Mouse (Mus musculus) forebrain, embryonic 15.5 days (tissue): ENCODE results near the gene Rad9a. TPM values are rescaled to one million over a fixed set of nuclear protein-coding genes. Genes with fewer than 3 reads are reported as not detected.

Source experiments
- ATAC-seq: fragments of 200-750 bp; cut with Nextera tagmentation; replicated peaks from 2 replicates; pipeline ENCODE4 v1.8.0; 2017; ENCODE audit warnings: mild to moderate bottlenecking, moderate TSS enrichment, moderate library complexity
- H3K27ac ChIP-seq: fragments of 300-500 bp; sonication (generic); replicated peaks from 2 replicates; pipeline ENCODE4 v1.5.1; 2015; ENCODE audit warnings: mild to moderate bottlenecking, inconsistent platforms
- H3K27me3 ChIP-seq: fragments of 300-500 bp; sonication (generic); 2 replicates; pipeline ENCODE4 v1.6.1; 2015; ENCODE audit warnings: inconsistent platforms
- H3K36me3 ChIP-seq: fragments of 300-500 bp; sonication (generic); 2 replicates; pipeline ENCODE4 v1.6.1; 2015; ENCODE audit warnings: mild to moderate bottlenecking, inconsistent platforms
- H3K4me1 ChIP-seq: fragments of 300-500 bp; sonication (generic); 2 replicates; pipeline ENCODE4 v1.6.1; 2015; ENCODE audit warnings: inconsistent platforms
- H3K4me2 ChIP-seq: fragments of 300-500 bp; sonication (generic); replicated peaks from 2 replicates; pipeline ENCODE4 v1.6.1; 2015; ENCODE audit warnings: mild to moderate bottlenecking, inconsistent platforms
- H3K4me3 ChIP-seq: fragments of 300-500 bp; sonication (generic); 2 replicates; pipeline ENCODE4 v1.5.1; 2015; ENCODE audit warnings: mild to moderate bottlenecking, inconsistent platforms
- H3K9ac ChIP-seq: fragments of 300-500 bp; sonication (generic); replicated peaks from 2 replicates; pipeline ENCODE4 v1.6.1; 2015; ENCODE audit warnings: mild to moderate bottlenecking, inconsistent platforms
- H3K9me3 ChIP-seq: fragments of 300-500 bp; sonication (generic); 2 replicates; pipeline ENCODE4 v1.6.1; 2016; ENCODE audit warnings: inconsistent platforms
- WGBS: fragments of 180-500 bp; shearing (Covaris S2); methylation state at CpG from one replicate; pipeline ENCODE4 v1.1.7; 2015; ENCODE audit warnings: mixed read lengths; 5-methylcytosine and 5-hydroxymethylcytosine counted together
- polyA plus RNA-seq: library from polyadenylated mRNA; unstranded; fragments of >200 nt; fragmentation: Nextera tagmentation; extraction: Ambion mirVana; gene quantifications from 2 replicates; pipeline ENCODE4 v1.2.1, GENCODE M21; 2015

The Rad9a gene
- polyA plus RNA-seq, 1 experiment from 2014 or later: 22.6 TPM

- ATAC-seq: no peak
- H3K27me3 ChIP-seq: no peaks in the 10 kb centered on the region
- H3K4me3 ChIP-seq: no peak overlapping the region
- 81% methylated on average over 9 of the region's 9 CpGs for WGBS
- no peaks in the 10 kb centered on the region for H3K9me3 ChIP-seq
- no peak overlapping the region for H3K4me2 ChIP-seq
- H3K36me3 ChIP-seq: no peaks in the 10 kb centered on the region
- no peak overlapping the region for H3K9ac ChIP-seq
- H3K27ac ChIP-seq: no peak overlapping the region
- H3K4me1 ChIP-seq: peaks cover 26% of the 10 kb centered on the region
Observed at GRCm38 (mm10) chr19:4166678-4167476, 34.6 kb downstream of the Rad9a start.

GRCm38 (mm10) chr19:4164721-4165120 is 36.7 kb downstream of the Rad9a start:
- no peak for ATAC-seq
- peaks cover 15% of the 10 kb centered on the region; the same call in 1 of the 2 replicates for H3K36me3 ChIP-seq
- no peak overlapping the region for H3K9ac ChIP-seq
- H3K4me2 ChIP-seq: no peak overlapping the region
- H3K27ac ChIP-seq: no peak overlapping the region
- no peaks in the 10 kb centered on the region for H3K27me3 ChIP-seq
- no peaks in the 10 kb centered on the region for H3K9me3 ChIP-seq
- WGBS: 75% methylated on average over 2 of the region's 2 CpGs
- no peak overlapping the region for H3K4me3 ChIP-seq
- peaks cover 20% of the 10 kb centered on the region for H3K4me1 ChIP-seq

- 81% methylated on average over 3 of the region's 3 CpGs for WGBS
- Histone ChIP-seq H3K4me2 (no peak overlapping the region), H3K36me3 (peaks cover 20% of the 10 kb centered on the region), H3K4me3 (no peak overlapping the region), H3K27me3 (no peaks in the 10 kb centered on the region), H3K9ac (no peak overlapping the region), H3K27ac (no peak overlapping the region), H3K9me3 (no peaks in the 10 kb centered on the region), H3K4me1 (peaks cover 19% of the 10 kb centered on the region)
- ATAC-seq: no peak
Observed at GRCm38 (mm10) chr19:4164100-4164499, 37.4 kb downstream of the Rad9a start.

- Histone ChIP-seq H3K9ac (peak overlapping the region; percentile 44), H3K27ac (peak overlapping the region; percentile 81), H3K4me2 (peak overlapping the region; percentile 52), H3K4me1 (peaks cover 15% of the 10 kb centered on the region), H3K4me3 (peak overlapping the region; percentile 75), H3K9me3 (no peaks in the 10 kb centered on the region), H3K27me3 (no peaks in the 10 kb centered on the region), H3K36me3 (peaks cover 26% of the 10 kb centered on the region)
- peak; percentile 42; the same call in 1 of the 2 replicates for ATAC-seq
- WGBS: 29% methylated on average over 4 of the region's 4 CpGs
Observed at GRCm38 (mm10) chr19:4163543-4163887, 37.9 kb downstream of the Rad9a start.

- 7% methylated on average over 42 of the region's 42 CpGs for WGBS
- Histone ChIP-seq H3K4me1 (peaks cover 14% of the 10 kb centered on the region), H3K4me2 (peak within 1 kb of the TSS; percentile 92), H3K27me3 (no peaks in the 10 kb centered on the region), H3K27ac (peak within 1 kb of the TSS; percentile 81), H3K36me3 (peaks cover 32% of the 10 kb centered on the region), H3K9ac (peak within 1 kb of the TSS; percentile 72), H3K4me3 (peak within 1 kb of the TSS; percentile 75), H3K9me3 (no peaks in the 10 kb centered on the region)
- peak; percentile 93 for ATAC-seq
Observed at GRCm38 (mm10) chr19:4162646-4163542, 38.6 kb downstream of the Rad9a start, which contains the start of gene Rps6kb2. Rps6kb2 (minus strand) TSS chr19:4163354.

GRCm38 (mm10) chr19:4159049-4159448 is 42.4 kb downstream of the Rad9a start:
- Histone ChIP-seq H3K4me3 (no peak overlapping the region), H3K27me3 (no peaks in the 10 kb centered on the region), H3K36me3 (peaks cover 50% of the 10 kb centered on the region), H3K9ac (no peak overlapping the region), H3K4me1 (peaks cover 14% of the 10 kb centered on the region), H3K27ac (no peak overlapping the region), H3K4me2 (no peak overlapping the region), H3K9me3 (no peaks in the 10 kb centered on the region)
- WGBS: 98% methylated on average over 8 of the region's 8 CpGs
- no peak for ATAC-seq

- no peaks in the 10 kb centered on the region for H3K4me1 ChIP-seq
- no peaks in the 10 kb centered on the region for H3K9me3 ChIP-seq
- no peaks in the 10 kb centered on the region for H3K27me3 ChIP-seq
- no peak overlapping the region for H3K4me3 ChIP-seq
- ATAC-seq: no peak
- WGBS: 92% methylated on average over 12 of the region's 12 CpGs
- H3K27ac ChIP-seq: no peak overlapping the region
- no peak overlapping the region for H3K4me2 ChIP-seq
- H3K9ac ChIP-seq: no peak overlapping the region
- H3K36me3 ChIP-seq: peaks cover 50% of the 10 kb centered on the region
Observed at GRCm38 (mm10) chr19:4156771-4157170, 44.7 kb downstream of the Rad9a start.

GRCm38 (mm10) chr19:4156073-4156579 is 45.3 kb downstream of the Rad9a start:
- Histone ChIP-seq H3K4me1 (no peaks in the 10 kb centered on the region), H3K27me3 (no peaks in the 10 kb centered on the region), H3K4me3 (no peak overlapping the region), H3K9me3 (no peaks in the 10 kb centered on the region), H3K4me2 (no peak overlapping the region), H3K9ac (no peak overlapping the region), H3K36me3 (peaks cover 48% of the 10 kb centered on the region), H3K27ac (no peak overlapping the region)
- 68% methylated on average over 20 of the region's 20 CpGs for WGBS
- no peak for ATAC-seq

- Histone ChIP-seq H3K27me3 (no peaks in the 10 kb centered on the region), H3K27ac (no peak overlapping the region; the same call in 1 of the 2 replicates), H3K36me3 (peaks cover 45% of the 10 kb centered on the region), H3K9me3 (no peaks in the 10 kb centered on the region), H3K9ac (no peak overlapping the region), H3K4me3 (no peak overlapping the region), H3K4me1 (no peaks in the 10 kb centered on the region), H3K4me2 (no peak overlapping the region)
- no peak for ATAC-seq
- 71% methylated on average over 6 of the region's 6 CpGs for WGBS
Observed at GRCm38 (mm10) chr19:4155223-4156072, 46.0 kb downstream of the Rad9a start.

GRCm38 (mm10) chr19:4154437-4155222 is 46.8 kb downstream of the Rad9a start:
- Histone ChIP-seq H3K4me1 (peaks cover 7% of the 10 kb centered on the region), H3K27ac (no peak overlapping the region), H3K4me2 (no peak overlapping the region), H3K9me3 (no peaks in the 10 kb centered on the region), H3K36me3 (peaks cover 41% of the 10 kb centered on the region), H3K9ac (no peak overlapping the region), H3K27me3 (no peaks in the 10 kb centered on the region), H3K4me3 (no peak overlapping the region)
- ATAC-seq: no peak
- WGBS: 84% methylated on average over 13 of the region's 13 CpGs

- no peaks in the 10 kb centered on the region for H3K27me3 ChIP-seq
- H3K27ac ChIP-seq: no peak within 1 kb of the TSS
- no peaks in the 10 kb centered on the region for H3K9me3 ChIP-seq
- WGBS: 80% methylated on average over 11 of the region's 11 CpGs
- ATAC-seq: no peak
- peaks cover 27% of the 10 kb centered on the region for H3K36me3 ChIP-seq
- no peak within 1 kb of the TSS for H3K9ac ChIP-seq
- H3K4me2 ChIP-seq: no peak within 1 kb of the TSS
- no peak within 1 kb of the TSS for H3K4me3 ChIP-seq
- H3K4me1 ChIP-seq: peaks cover 16% of the 10 kb centered on the region
Observed at GRCm38 (mm10) chr19:4153232-4153654, 48.2 kb downstream of the Rad9a start, which contains the start of gene Ptprcap. Ptprcap (plus strand) TSS chr19:4153604.
